Mouse (Mus musculus) embryonic facial prominence, embryonic 12.5 days (tissue): Measurements from ENCODE around the gene Zc3h10. TPM values are rescaled to one million over a fixed set of nuclear protein-coding genes. Genes with fewer than 3 reads are reported as not detected.

Source experiments
- ATAC-seq: fragments of 200-750 bp; cut with Nextera tagmentation; 2 replicates; pipeline ENCODE4 v1.8.0; 2017; ENCODE audit not compliant: insufficient number of reproducible peaks, insufficient read depth, low FRiP score, low TSS enrichment
- H3K27ac ChIP-seq: fragments of 300-500 bp; sonication (generic); 2 replicates; pipeline ENCODE4 v1.5.1; 2016; ENCODE audit warnings: mild to moderate bottlenecking
- H3K27me3 ChIP-seq: fragments of 300-500 bp; sonication (generic); 2 replicates; pipeline ENCODE4 v1.6.1; 2016; ENCODE audit warnings: mild to moderate bottlenecking, moderate library complexity
- H3K36me3 ChIP-seq: fragments of 300-500 bp; sonication (generic); 2 replicates; pipeline ENCODE4 v1.6.1; 2016; ENCODE audit warnings: mild to moderate bottlenecking
- H3K4me1 ChIP-seq: fragments of 300-500 bp; sonication (generic); 2 replicates; pipeline ENCODE4 v1.6.1; 2016
- H3K4me2 ChIP-seq: fragments of 300-500 bp; sonication (generic); replicated peaks from 2 replicates; pipeline ENCODE4 v1.6.1; 2016; ENCODE audit warnings: mild to moderate bottlenecking, moderate library complexity
- H3K4me3 ChIP-seq: fragments of 300-500 bp; sonication (generic); 2 replicates; pipeline ENCODE4 v1.5.1; 2016; ENCODE audit warnings: mild to moderate bottlenecking
- H3K9ac ChIP-seq: fragments of 300-500 bp; sonication (generic); 2 replicates; pipeline ENCODE4 v1.6.1; 2016; ENCODE audit warnings: mild to moderate bottlenecking, moderate library complexity
- H3K9me3 ChIP-seq: fragments of 300-500 bp; sonication (generic); 2 replicates; pipeline ENCODE4 v1.6.1; 2016; ENCODE audit warnings: mild to moderate bottlenecking, moderate library complexity
- WGBS: fragments of 180-500 bp; shearing (Covaris S2); methylation state at CpG from one replicate; pipeline ENCODE4 v1.1.7; 2016; 5-methylcytosine and 5-hydroxymethylcytosine counted together
- polyA plus RNA-seq: library from polyadenylated mRNA; unstranded; fragments of >200 nt; fragmentation: Nextera tagmentation; extraction: Ambion mirVana; gene quantifications from 2 replicates; pipeline ENCODE4 v1.2.1, GENCODE M21; 2016

Zc3h10 gene
- polyA plus RNA-seq, 1 experiment from 2014 or later, result 18.8 TPM

GRCm38 (mm10) chr10:128536266-128536940 is 11.2 kb downstream of the Zc3h10 start:
- Histone ChIP-seq H3K4me1 (no peaks in the 10 kb centered on the region), H3K9me3 (no peaks in the 10 kb centered on the region), H3K36me3 (peaks cover 6% of the 10 kb centered on the region; the same call in 1 of the 2 replicates), H3K9ac (no peak overlapping the region), H3K27me3 (no peaks in the 10 kb centered on the region), H3K4me2 (peak overlapping the region; percentile 39), H3K27ac (peak overlapping the region; percentile 64; the same call in 1 of the 2 replicates), H3K4me3 (no peak overlapping the region)
- 15% methylated on average over 18 of the region's 18 CpGs for WGBS
- ATAC-seq, result peak; percentile 85; the same call in 1 of the 2 replicates

GRCm38 (mm10) chr10:128535624-128536265 is 11.8 kb downstream of the Zc3h10 start:
- 73% methylated on average over 4 of the region's 4 CpGs for WGBS
- peak overlapping the region; percentile 39 for H3K4me2 ChIP-seq
- peak overlapping the region; percentile 64; the same call in 1 of the 2 replicates for H3K27ac ChIP-seq

GRCm38 (mm10) chr10:128535206-128535605 is 12.4 kb downstream of the Zc3h10 start:
- no peaks in the 10 kb centered on the region for H3K4me1 ChIP-seq
- no peaks in the 10 kb centered on the region for H3K9me3 ChIP-seq
- no peak overlapping the region for H3K4me2 ChIP-seq
- H3K27ac ChIP-seq, result no peak overlapping the region
- H3K36me3 ChIP-seq, result no peaks in the 10 kb centered on the region
- H3K4me3 ChIP-seq, result no peak overlapping the region
- H3K27me3 ChIP-seq, result no peaks in the 10 kb centered on the region
- H3K9ac ChIP-seq, result no peak overlapping the region
- 79% methylated on average over 2 of the region's 2 CpGs for WGBS
- ATAC-seq, result no peak

More at GRCm38 (mm10) chr10:128535624-128536265, 11.8 kb downstream of the Zc3h10 start:
- Histone ChIP-seq H3K4me3 (no peak overlapping the region), H3K9me3 (no peaks in the 10 kb centered on the region), H3K27me3 (no peaks in the 10 kb centered on the region), H3K4me1 (no peaks in the 10 kb centered on the region), H3K36me3 (no peaks in the 10 kb centered on the region), H3K9ac (no peak overlapping the region)
- ATAC-seq, result no peak; the same call in 1 of the 2 replicates

GRCm38 (mm10) chr10:128526366-128527356 is 20.9 kb downstream of the Zc3h10 start:
- peaks cover 24% of the 10 kb centered on the region for H3K27me3 ChIP-seq
- peak overlapping the region; percentile 99 for H3K4me2 ChIP-seq
- WGBS, result 29% methylated on average over 28 of the region's 28 CpGs
- H3K9me3 ChIP-seq, result no peaks in the 10 kb centered on the region
- no peak overlapping the region for H3K27ac ChIP-seq
- peak overlapping the region; percentile 77 for H3K4me3 ChIP-seq
- peaks cover 16% of the 10 kb centered on the region; the same call in 1 of the 2 replicates for H3K4me1 ChIP-seq
- H3K9ac ChIP-seq, result peak overlapping the region; percentile 33; the same call in 1 of the 2 replicates
- no peak for ATAC-seq
- H3K36me3 ChIP-seq, result no peaks in the 10 kb centered on the region

GRCm38 (mm10) chr10:128525671-128526308 is 21.8 kb downstream of the Zc3h10 start, which contains the start of gene Esyt1:
Gene Esyt1 (minus strand): TSS chr10:128525871.
- no peaks in the 10 kb centered on the region for H3K9me3 ChIP-seq
- H3K9ac ChIP-seq, result peak within 1 kb of the TSS; percentile 70
- H3K4me3 ChIP-seq, result peak within 1 kb of the TSS; percentile 77
- peak within 1 kb of the TSS; percentile 80 for H3K27ac ChIP-seq
- WGBS, result 1% methylated on average over 37 of the region's 37 CpGs
- peak within 1 kb of the TSS; percentile 99 for H3K4me2 ChIP-seq
- peak; percentile 97 for ATAC-seq
- peaks cover 16% of the 10 kb centered on the region; the same call in 1 of the 2 replicates for H3K4me1 ChIP-seq
- peaks cover 24% of the 10 kb centered on the region for H3K27me3 ChIP-seq
- H3K36me3 ChIP-seq, result peaks cover 3% of the 10 kb centered on the region; the same call in 1 of the 2 replicates

GRCm38 (mm10) chr10:128524732-128525662 is 22.6 kb downstream of the Zc3h10 start:
- Histone ChIP-seq H3K9me3 (no peaks in the 10 kb centered on the region), H3K27me3 (peaks cover 24% of the 10 kb centered on the region), H3K4me1 (peaks cover 16% of the 10 kb centered on the region; the same call in 1 of the 2 replicates), H3K4me2 (peak overlapping the region; percentile 99), H3K36me3 (peaks cover 9% of the 10 kb centered on the region), H3K4me3 (peak overlapping the region; percentile 77), H3K9ac (peak overlapping the region; percentile 70), H3K27ac (peak overlapping the region; percentile 80)
- under 1% methylated on average over 58 of the region's 58 CpGs for WGBS
- peak; percentile 8; the same call in 1 of the 2 replicates for ATAC-seq

- H3K27me3 ChIP-seq, result peaks cover 24% of the 10 kb centered on the region
- 0 out of 2 replicates have a peak overlapping the region, but pooled peaks have one; percentile 80 for H3K27ac ChIP-seq
- ATAC-seq, result no peak
- peaks cover 13% of the 10 kb centered on the region for H3K36me3 ChIP-seq
- 9% methylated on average over 11 of the region's 11 CpGs for WGBS
- no peaks in the 10 kb centered on the region for H3K9me3 ChIP-seq
- peak overlapping the region; percentile 70; the same call in 1 of the 2 replicates for H3K9ac ChIP-seq
- peak overlapping the region; percentile 77 for H3K4me3 ChIP-seq
- peaks cover 16% of the 10 kb centered on the region; the same call in 1 of the 2 replicates for H3K4me1 ChIP-seq
- peak overlapping the region; percentile 99 for H3K4me2 ChIP-seq
Observed at GRCm38 (mm10) chr10:128524111-128524731, 23.4 kb downstream of the Zc3h10 start.

GRCm38 (mm10) chr10:128522351-128522750 is 25.2 kb downstream of the Zc3h10 start:
- peaks cover 21% of the 10 kb centered on the region for H3K36me3 ChIP-seq
- no peak overlapping the region for H3K9ac ChIP-seq
- no peak for ATAC-seq
- peaks cover 16% of the 10 kb centered on the region; the same call in 1 of the 2 replicates for H3K4me1 ChIP-seq
- H3K27me3 ChIP-seq, result peaks cover 36% of the 10 kb centered on the region
- WGBS, result 74% methylated on average over 6 of the region's 6 CpGs
- no peak overlapping the region for H3K4me3 ChIP-seq
- no peaks in the 10 kb centered on the region for H3K9me3 ChIP-seq
- H3K4me2 ChIP-seq, result no peak overlapping the region
- H3K27ac ChIP-seq, result no peak overlapping the region

- Histone ChIP-seq H3K4me3 (no peak overlapping the region), H3K4me1 (peaks cover 16% of the 10 kb centered on the region; the same call in 1 of the 2 replicates), H3K36me3 (peaks cover 31% of the 10 kb centered on the region), H3K4me2 (no peak overlapping the region), H3K9me3 (no peaks in the 10 kb centered on the region), H3K27ac (no peak overlapping the region), H3K27me3 (peaks cover 49% of the 10 kb centered on the region), H3K9ac (0 out of 2 replicates have a peak overlapping the region, but pooled peaks have one; percentile 9)
- 83% methylated on average over 16 of the region's 16 CpGs for WGBS
- ATAC-seq, result no peak
Observed at GRCm38 (mm10) chr10:128520591-128520990, 27.0 kb downstream of the Zc3h10 start.
